12 mouse cellular contexts compared by ENCODE assay signal in genomic region chr4:155343415-155344298, GRCm38 (mm10). TPM values are rescaled to one million over a fixed set of nuclear protein-coding genes. Genes with fewer than 3 reads are reported as not detected.
A peak's percentile ranks its signal among the peaks of the same experiment; 100 is the strongest.
DNase-seq lines count a peak whose midpoint lies in the region; ATAC-seq lines count a peak whose summit lies in the region.
"Had no signal": no experiment of that assay in that cellular context is flagged by ENCODE, and none has a peak within 500 bp of the region (broad histone marks: within the 10 kb centered on the region; RNA-seq: fewer than 3 reads in every experiment).

No protein-coding gene starts in this region.

- H3K27ac ChIP-seq in neural tube, embryonic 11.5 days (ENCODE audit: low read depth, low read length), result no peak overlapping the region
- no peak overlapping the region for H3K27ac ChIP-seq in forebrain, embryonic 10.5 days
- H3K27ac ChIP-seq: heart, embryonic 15.5 days had no signal

- peak overlapping the region; percentile 55; the same call in 1 of the 2 replicates for H3K4me3 ChIP-seq in neural tube, embryonic 11.5 days (ENCODE audit: low read depth, low read length)
- H3K4me3 ChIP-seq in forebrain, embryonic 10.5 days, result peak overlapping the region; percentile 64; the same call in 1 of the 2 replicates

- WGBS in neural tube, embryonic 11.5 days, result 82% methylated on average over 14 of the region's 14 CpGs
- WGBS in forebrain, embryonic 10.5 days, result 84% methylated on average over 14 of the region's 14 CpGs

- intact Hi-C loops in left cerebral cortex, postnatal 25 days (cut with DNase I), result no loop called here

- no peak for DNase-seq in neural tube, embryonic 11.5 days (ENCODE audit: low spot score)
- DNase-seq in neural tube, embryonic 10.5 days (ENCODE audit: extremely low spot score, low spot score), result no peak
- DNase-seq in forebrain, embryonic 10.5 days (ENCODE audit: extremely low spot score, low spot score), result no peak
- DNase-seq in left cerebral cortex, postnatal 25 days (ENCODE audit: low spot score in 2 of 2), result peak; percentile 27 to 60
- peak; percentile 40 for DNase-seq in right cerebral cortex, postnatal 25 days
- no peak for DNase-seq in Muller cell, postnatal 12 days (ENCODE audit: inconsistent ontology term)
- no peak for DNase-seq in spleen, postnatal 4 days (ENCODE audit: low spot score in 2 of 2)
- DNase-seq in embryo, embryonic 10 days (ENCODE audit: low spot score), result no peak
- DNase-seq: kidney, adult 8-10 months had no signal

- no peaks in the 10 kb centered on the region for H3K36me3 ChIP-seq in neural tube, embryonic 11.5 days (ENCODE audit: control insufficient read depth, insufficient read depth, low read length)
- H3K36me3 ChIP-seq in forebrain, embryonic 10.5 days (replicated peaks), result no peaks in the 10 kb centered on the region
- H3K36me3 ChIP-seq: heart, embryonic 15.5 days had no signal

- H3K4me2 ChIP-seq in neural tube, embryonic 11.5 days (ENCODE audit: low read depth), result peak overlapping the region; percentile 96

- no peaks in the 10 kb centered on the region for H3K9me3 ChIP-seq in neural tube, embryonic 11.5 days (ENCODE audit: control insufficient read depth, low read length)
- H3K9me3 ChIP-seq in forebrain, embryonic 10.5 days, result no peaks in the 10 kb centered on the region
- H3K9me3 ChIP-seq: heart, embryonic 15.5 days had no signal

- no peaks in the 10 kb centered on the region; the same call in 1 of the 2 replicates for H3K27me3 ChIP-seq in neural tube, embryonic 11.5 days (ENCODE audit: control insufficient read depth, insufficient read depth, low read length)
- peaks cover 43% of the 10 kb centered on the region for H3K27me3 ChIP-seq in forebrain, embryonic 10.5 days (ENCODE audit: poor library complexity, severe bottlenecking)

- H3K9ac ChIP-seq in neural tube, embryonic 11.5 days (ENCODE audit: low read length), result peak overlapping the region; percentile 82
- H3K9ac ChIP-seq: heart, embryonic 15.5 days had no signal

- ATAC-seq in neural tube, embryonic 11.5 days (ENCODE audit: insufficient read depth, low FRiP score, low TSS enrichment), result no peak
- ATAC-seq: activated CD4-positive, CD25-positive, alpha-beta regulatory T cell, adult 4 months had no signal

- peaks cover 8% of the 10 kb centered on the region for H3K4me1 ChIP-seq in neural tube, embryonic 11.5 days (ENCODE audit: control insufficient read depth, insufficient read depth, low read length)
- peaks cover 22% of the 10 kb centered on the region for H3K4me1 ChIP-seq in forebrain, embryonic 10.5 days

RNA-seq across cellular contexts. Expression of gene Prkcz, which starts 17.5 kb away (rescaled TPM):
- polyA plus RNA-seq in neural tube, embryonic 11.5 days (2014; fragmentation: Nextera tagmentation; extraction: Ambion mirVana), result 17.8 and 22.7 TPM in 2 replicates
- 15.5 and 16.8 TPM in 2 replicates for polyA plus RNA-seq in forebrain, embryonic 10.5 days (2016; fragmentation: Nextera tagmentation; extraction: Ambion mirVana)
- 100 to 1,000 TPM; 218 to 220 TPM for total RNA-seq in left cerebral cortex, postnatal 25 days (2021)
- total RNA-seq: megakaryocyte-erythroid progenitor cell, adult 5-6 weeks had no signal

RNA-seq across cellular contexts. Expression of gene Gabrd, which starts 54.3 kb away (rescaled TPM):
- polyA plus RNA-seq in neural tube, embryonic 11.5 days (2014; fragmentation: Nextera tagmentation; extraction: Ambion mirVana), result not detected in 2 replicates
- not detected in 2 replicates for polyA plus RNA-seq in forebrain, embryonic 10.5 days (2016; fragmentation: Nextera tagmentation; extraction: Ambion mirVana)
- total RNA-seq in left cerebral cortex, postnatal 25 days (2021), result 10 to 100 TPM; 73.4 to 78.2 TPM
- polyA plus RNA-seq: heart, embryonic 15.5 days had no signal

Comparison
In these comparisons a context has a peak if more than half of its experiments do, and no peak if none do; other contexts are left out.
1. DNase-seq: peak in left cerebral cortex, postnatal 25 days (2 of 2) and right cerebral cortex, postnatal 25 days (single experiment); none in neural tube, embryonic 11.5 days (single experiment), neural tube, embryonic 10.5 days (single experiment), forebrain, embryonic 10.5 days (single experiment), Muller cell, postnatal 12 days (single experiment), spleen, postnatal 4 days (0 of 2) and embryo, embryonic 10 days (single experiment).